Mouse (Mus musculus) stomach, embryonic 16.5 days (tissue): ENCODE measurements around the gene Cald1. TPM values are rescaled to one million over a fixed set of nuclear protein-coding genes. Genes with fewer than 3 reads are reported as not detected.

ENCODE experiments used
- ATAC-seq: fragments of 200-750 bp; cut with Nextera tagmentation; 2 replicates; pipeline ENCODE4 v1.8.0; 2017; ENCODE audit warnings: moderate number of reproducible peaks, moderate TSS enrichment; ENCODE audit not compliant: insufficient read depth, low FRiP score
- H3K27ac ChIP-seq: fragments of 300-500 bp; sonication (generic); 2 replicates; pipeline ENCODE4 v1.5.1; 2014; ENCODE audit warnings: low read length
- H3K27me3 ChIP-seq: fragments of 300-500 bp; sonication (generic); 2 replicates; pipeline ENCODE4 v1.6.1; 2014; ENCODE audit warnings: low read length, control low read depth, mixed read lengths; ENCODE audit not compliant: control insufficient read depth, insufficient read depth
- H3K36me3 ChIP-seq: fragments of 300-500 bp; sonication (generic); 2 replicates; pipeline ENCODE4 v1.6.1; 2014; ENCODE audit warnings: low read length; ENCODE audit not compliant: control insufficient read depth, insufficient read depth
- H3K4me1 ChIP-seq: fragments of 300-500 bp; sonication (generic); 2 replicates; pipeline ENCODE4 v1.6.1; 2014; ENCODE audit warnings: low read length, control low read depth, mixed read lengths; ENCODE audit not compliant: control insufficient read depth, insufficient read depth
- H3K4me2 ChIP-seq: fragments of 300-500 bp; sonication (generic); 2 replicates; pipeline ENCODE4 v1.6.1; 2014; ENCODE audit warnings: low read depth, low read length, mixed read lengths
- H3K4me3 ChIP-seq: fragments of 300-500 bp; sonication (generic); replicated peaks from 2 replicates; pipeline ENCODE4 v1.5.1; 2014; ENCODE audit warnings: mild to moderate bottlenecking, low read length
- H3K9ac ChIP-seq: fragments of 300-500 bp; sonication (generic); 2 replicates; pipeline ENCODE4 v1.6.1; 2014; ENCODE audit warnings: low read length
- H3K9me3 ChIP-seq: fragments of 300-500 bp; sonication (generic); replicated peaks from 2 replicates; pipeline ENCODE4 v1.6.1; 2016; ENCODE audit warnings: low read length, control low read depth; ENCODE audit not compliant: control insufficient read depth
- WGBS: fragments of 180-500 bp; shearing (Covaris S2); extraction: QIAGEN DNeasy Blood & Tissue Kit; methylation state at CpG from one replicate; pipeline ENCODE4 v1.1.7; 2014; 5-methylcytosine and 5-hydroxymethylcytosine counted together
- polyA plus RNA-seq: library from polyadenylated mRNA; unstranded; fragments of >200 nt; fragmentation: Nextera tagmentation; extraction: Ambion mirVana; gene quantifications from 2 replicates; pipeline ENCODE4 v1.2.1, GENCODE M21; 2015

The Cald1 gene
- polyA plus RNA-seq, 1 experiment from 2014 or later, result 362 TPM

- no peaks in the 10 kb centered on the region for H3K27me3 ChIP-seq
- H3K9me3 ChIP-seq, result no peaks in the 10 kb centered on the region
- no peak overlapping the region for H3K4me3 ChIP-seq
- peaks cover 25% of the 10 kb centered on the region for H3K4me1 ChIP-seq
- 35% methylated on average over 1 of the region's 1 CpGs for WGBS
- no peak overlapping the region for H3K27ac ChIP-seq
- no peaks in the 10 kb centered on the region for H3K36me3 ChIP-seq
- H3K4me2 ChIP-seq, result no peak overlapping the region
- no peak overlapping the region for H3K9ac ChIP-seq
- no peak for ATAC-seq
Measured at GRCm38 (mm10) chr6:34726104-34726503, 127.8 kb downstream of the Cald1 start.

GRCm38 (mm10) chr6:34727316-34727983 is 129.2 kb downstream of the Cald1 start:
- Histone ChIP-seq H3K27ac (no peak overlapping the region; the same call in 1 of the 2 replicates), H3K36me3 (no peaks in the 10 kb centered on the region), H3K9ac (no peak overlapping the region; the same call in 1 of the 2 replicates)

DNA sequence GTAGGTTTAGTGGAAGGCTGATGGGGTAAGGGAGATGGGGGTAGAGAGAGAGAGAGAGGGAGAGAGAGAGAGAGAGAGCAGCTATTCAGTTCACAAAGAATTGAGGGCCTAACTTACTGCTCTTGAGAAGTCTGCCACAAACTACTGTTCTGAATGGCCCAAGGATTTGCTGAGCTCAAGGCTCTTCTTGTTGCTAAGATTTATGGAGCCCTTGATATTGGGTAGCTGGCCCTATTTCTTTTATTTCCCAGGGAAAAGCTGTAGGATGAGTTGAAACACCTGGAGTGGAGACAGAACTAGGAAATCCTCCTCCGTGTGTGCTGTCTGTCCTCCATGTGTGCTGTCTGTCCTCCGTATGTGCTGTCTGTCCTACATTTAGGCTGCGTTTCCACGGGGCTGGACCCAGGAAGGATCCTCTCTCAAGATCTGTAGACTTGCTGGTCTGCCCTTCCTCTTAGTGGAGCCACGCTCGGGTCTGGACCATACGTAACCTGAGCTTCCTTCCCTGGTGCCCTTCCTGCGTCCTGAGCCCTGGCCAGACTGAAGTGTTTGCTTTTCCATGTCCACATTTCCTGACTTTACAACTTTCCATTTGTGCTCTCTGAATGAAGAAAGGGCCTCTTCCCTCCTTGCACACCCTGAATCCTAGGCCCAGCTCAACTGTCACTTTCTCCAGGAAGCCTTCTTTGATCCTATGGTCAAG is 131.3 kb downstream of the Cald1 start:
- ATAC-seq, result no peak
- Histone ChIP-seq H3K9me3 (no peaks in the 10 kb centered on the region), H3K27ac (peak overlapping the region; percentile 47), H3K27me3 (no peaks in the 10 kb centered on the region), H3K4me1 (peaks cover 28% of the 10 kb centered on the region), H3K36me3 (no peaks in the 10 kb centered on the region), H3K4me3 (no peak overlapping the region), H3K9ac (no peak overlapping the region; the same call in 1 of the 2 replicates), H3K4me2 (no peak overlapping the region)
- WGBS, result 55% methylated on average over 8 of the region's 8 CpGs

More at GRCm38 (mm10) chr6:34727316-34727983, 129.2 kb downstream of the Cald1 start:
- Histone ChIP-seq H3K4me2 (no peak overlapping the region), H3K9me3 (no peaks in the 10 kb centered on the region), H3K4me1 (peaks cover 28% of the 10 kb centered on the region), H3K27me3 (no peaks in the 10 kb centered on the region), H3K4me3 (no peak overlapping the region)
- 58% methylated on average over 15 of the region's 15 CpGs for WGBS
- ATAC-seq, result peak; percentile 79

GRCm38 (mm10) chr6:34731007-34731406 is 132.7 kb downstream of the Cald1 start:
- Histone ChIP-seq H3K4me1 (peaks cover 28% of the 10 kb centered on the region), H3K27ac (no peak overlapping the region), H3K4me2 (no peak overlapping the region), H3K27me3 (no peaks in the 10 kb centered on the region), H3K9ac (0 out of 2 replicates have a peak overlapping the region, but pooled peaks have one; percentile 18), H3K36me3 (no peaks in the 10 kb centered on the region), H3K9me3 (no peaks in the 10 kb centered on the region), H3K4me3 (no peak overlapping the region)
- no peak for ATAC-seq
- WGBS, result 72% methylated on average over 6 of the region's 6 CpGs

DNA sequence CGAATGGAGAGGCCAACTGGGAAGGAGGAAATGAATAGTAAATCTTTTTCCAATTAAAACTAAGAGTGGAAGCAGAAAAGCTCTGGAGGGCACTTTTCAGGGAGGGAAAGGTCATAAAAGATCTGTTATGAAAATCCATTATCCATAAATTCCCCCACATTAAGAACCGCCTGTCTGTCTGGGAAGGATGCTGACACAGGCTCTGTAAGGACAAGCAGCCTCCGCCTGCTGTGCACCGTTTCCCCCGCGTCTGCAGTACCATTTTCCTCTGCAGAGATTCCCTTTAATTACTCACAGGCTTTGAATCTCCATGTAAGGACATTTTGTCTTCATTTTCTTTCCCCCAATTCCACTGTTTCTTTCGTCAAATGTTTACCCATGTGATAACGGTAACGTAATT is 133.2 kb downstream of the Cald1 start:
- Histone ChIP-seq H3K9ac (0 out of 2 replicates have a peak overlapping the region, but pooled peaks have one; percentile 18), H3K36me3 (no peaks in the 10 kb centered on the region), H3K9me3 (no peaks in the 10 kb centered on the region), H3K4me1 (peaks cover 28% of the 10 kb centered on the region), H3K4me3 (no peak overlapping the region), H3K27ac (no peak overlapping the region), H3K27me3 (no peaks in the 10 kb centered on the region), H3K4me2 (no peak overlapping the region)
- ATAC-seq, result no peak
- WGBS, result 64% methylated on average over 9 of the region's 9 CpGs

DNA sequence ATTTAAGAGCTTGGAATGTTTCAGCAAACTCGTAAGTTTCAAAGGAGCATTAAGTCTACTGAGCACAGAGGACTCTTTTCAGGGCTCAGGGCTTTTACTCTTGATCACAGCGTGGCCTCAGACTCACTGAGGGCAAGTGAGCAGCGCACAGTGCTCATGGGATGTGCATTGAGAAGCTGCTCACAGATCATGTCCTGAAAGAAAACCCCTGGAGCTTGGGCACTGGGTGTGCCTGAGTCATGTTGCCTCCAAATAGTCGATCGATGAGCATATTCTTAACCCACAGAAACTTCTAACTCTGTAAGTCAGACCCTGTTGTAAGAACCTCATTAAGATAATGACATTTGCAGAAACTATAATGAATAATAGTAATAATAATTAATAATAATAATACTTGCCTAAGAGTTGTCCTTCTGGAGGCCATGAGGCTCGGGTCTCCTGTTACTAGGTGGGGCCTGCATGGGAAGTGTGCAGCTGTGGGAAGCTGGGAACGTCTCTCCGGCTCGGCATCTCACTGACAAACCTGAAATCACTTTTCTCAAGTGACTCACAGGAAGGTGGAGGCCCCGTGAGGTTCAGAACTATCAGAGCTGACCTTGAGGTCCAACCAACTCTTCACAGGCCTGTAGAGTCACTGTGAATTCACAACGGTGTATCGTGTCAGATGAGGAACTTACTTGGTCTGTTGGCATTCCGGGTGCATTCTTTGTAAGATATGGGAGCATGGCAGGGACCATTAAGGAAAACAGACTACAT is 136.8 kb downstream of the Cald1 start:
- ATAC-seq, result no peak
- H3K4me3 ChIP-seq, result no peak overlapping the region

GRCm38 (mm10) chr6:34736934-34737333 is 138.6 kb downstream of the Cald1 start:
- no peak overlapping the region for H3K27ac ChIP-seq
- no peaks in the 10 kb centered on the region for H3K27me3 ChIP-seq
- ATAC-seq, result no peak
- no peak overlapping the region for H3K9ac ChIP-seq
- H3K4me1 ChIP-seq, result no peaks in the 10 kb centered on the region
- H3K4me3 ChIP-seq, result no peak overlapping the region
- no peaks in the 10 kb centered on the region for H3K9me3 ChIP-seq
- 50% methylated on average over 2 of the region's 2 CpGs for WGBS
- no peak overlapping the region for H3K4me2 ChIP-seq
- peaks cover 3% of the 10 kb centered on the region for H3K36me3 ChIP-seq

More for the DNA sequence above, 136.8 kb downstream of the Cald1 start:
- Histone ChIP-seq H3K4me1 (peaks cover 10% of the 10 kb centered on the region), H3K27me3 (no peaks in the 10 kb centered on the region), H3K9me3 (no peaks in the 10 kb centered on the region), H3K9ac (no peak overlapping the region), H3K4me2 (no peak overlapping the region), H3K36me3 (no peaks in the 10 kb centered on the region), H3K27ac (no peak overlapping the region)
- 76% methylated on average over 13 of the region's 13 CpGs for WGBS

- Histone ChIP-seq H3K36me3 (peaks cover 6% of the 10 kb centered on the region), H3K4me3 (no peak overlapping the region), H3K27ac (no peak overlapping the region; the same call in 1 of the 2 replicates), H3K4me2 (no peak overlapping the region), H3K27me3 (no peaks in the 10 kb centered on the region), H3K9ac (no peak overlapping the region), H3K9me3 (no peaks in the 10 kb centered on the region), H3K4me1 (no peaks in the 10 kb centered on the region)
- ATAC-seq, result no peak
- 44% methylated on average over 4 of the region's 4 CpGs for WGBS
Measured at GRCm38 (mm10) chr6:34743946-34744345, 145.6 kb downstream of the Cald1 start.

DNA sequence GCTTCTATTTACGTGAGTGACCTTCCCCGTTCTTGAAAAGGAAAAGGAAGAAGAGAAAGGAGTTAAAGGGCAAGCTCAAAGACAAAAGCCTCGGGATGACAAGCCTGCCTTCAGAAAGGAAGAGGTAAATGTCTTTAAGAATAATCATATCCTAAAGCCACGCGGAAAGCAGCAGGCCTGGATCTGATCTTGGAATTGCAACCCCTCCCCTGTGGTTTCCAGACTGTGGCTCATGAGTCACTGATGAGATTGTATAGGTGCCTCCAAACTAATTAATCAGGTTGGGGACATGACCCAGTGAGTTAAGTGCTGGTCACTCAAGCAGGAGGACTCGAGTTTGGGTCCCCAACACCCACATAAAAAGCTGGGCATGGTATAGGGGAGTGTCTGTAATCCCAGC is 149.5 kb downstream of the Cald1 start:
- Histone ChIP-seq H3K9me3 (no peaks in the 10 kb centered on the region), H3K27me3 (no peaks in the 10 kb centered on the region), H3K4me3 (no peak overlapping the region), H3K4me2 (no peak overlapping the region), H3K27ac (no peak overlapping the region), H3K36me3 (no peaks in the 10 kb centered on the region), H3K4me1 (peaks cover 4% of the 10 kb centered on the region; the same call in 1 of the 2 replicates), H3K9ac (no peak overlapping the region)
- ATAC-seq, result no peak
- WGBS, result 66% methylated on average over 6 of the region's 6 CpGs
